In genomic region chr14:30136965-30137364, GRCm38 (mm10) we compare ENCODE assay signal across 8 mouse cellular contexts.
DNase-seq lines count a peak whose midpoint lies in the region; ATAC-seq lines count a peak whose summit lies in the region.

No protein-coding gene starts in this region.

- DNase-seq in A20 (ENCODE audit: low read depth, low spot score): peak; percentile 94
- peak; percentile 79 to 88 for DNase-seq in adrenal gland, postnatal 36 days
- peak; percentile 90 for DNase-seq in heart, adult 8-10 months (ENCODE audit: low spot score)
- DNase-seq in liver: peak; percentile 76
- peak; percentile 93 for DNase-seq in naive thymus-derived CD4-positive, alpha-beta T cell, adult 2 months (ENCODE audit: low read depth)
- DNase-seq in splenic B cell, adult 2 months (ENCODE audit: low read depth, low spot score): peak; percentile 95

- no peaks in the 10 kb centered on the region for H3K9me3 ChIP-seq in embryonic facial prominence, embryonic 13.5 days
- H3K9me3 ChIP-seq in kidney, embryonic 15.5 days (replicated peaks): no peaks in the 10 kb centered on the region

- ATAC-seq in embryonic facial prominence, embryonic 13.5 days (ENCODE audit: insufficient number of reproducible peaks, insufficient read depth, low FRiP score, low TSS enrichment, low read depth): 0 out of 2 replicates have a peak, but pooled peaks have one; percentile 45
- peak; percentile 74 for ATAC-seq in kidney, embryonic 15.5 days (replicated peaks; ENCODE audit: low FRiP score)

- 0 out of 2 replicates have a peak, but pooled peaks cover 2% of the 10 kb centered on the region for H3K36me3 ChIP-seq in embryonic facial prominence, embryonic 13.5 days
- no peaks in the 10 kb centered on the region for H3K36me3 ChIP-seq in kidney, embryonic 15.5 days
- H3K36me3 ChIP-seq in splenic B cell, adult 2 months (ENCODE audit: control insufficient read depth, insufficient read depth, low read length, poor library complexity, severe bottlenecking): no peaks in the 10 kb centered on the region

- no peak overlapping the region for H3K9ac ChIP-seq in embryonic facial prominence, embryonic 13.5 days
- no peak overlapping the region for H3K9ac ChIP-seq in kidney, embryonic 15.5 days

- no peak overlapping the region for H3K27ac ChIP-seq in embryonic facial prominence, embryonic 13.5 days
- H3K27ac ChIP-seq in kidney, embryonic 15.5 days: no peak overlapping the region

- peaks cover 19% of the 10 kb centered on the region for H3K4me1 ChIP-seq in embryonic facial prominence, embryonic 13.5 days
- peaks cover 11% of the 10 kb centered on the region; the same call in 1 of the 2 replicates for H3K4me1 ChIP-seq in kidney, embryonic 15.5 days

- no peaks in the 10 kb centered on the region for H3K27me3 ChIP-seq in embryonic facial prominence, embryonic 13.5 days
- H3K27me3 ChIP-seq in kidney, embryonic 15.5 days: no peaks in the 10 kb centered on the region
- no peaks in the 10 kb centered on the region for H3K27me3 ChIP-seq in splenic B cell, adult 2 months (ENCODE audit: control insufficient read depth, insufficient read depth, low read length, poor library complexity, severe bottlenecking)

- no peak overlapping the region for H3K4me3 ChIP-seq in embryonic facial prominence, embryonic 13.5 days
- no peak overlapping the region for H3K4me3 ChIP-seq in kidney, embryonic 15.5 days (replicated peaks)

- WGBS in embryonic facial prominence, embryonic 13.5 days: 6% methylated on average over 8 of the region's 8 CpGs
- 8% methylated on average over 8 of the region's 8 CpGs for WGBS in kidney, embryonic 15.5 days

- H3K4me2 ChIP-seq in embryonic facial prominence, embryonic 13.5 days: no peak overlapping the region
- H3K4me2 ChIP-seq in kidney, embryonic 15.5 days: no peak overlapping the region
